Mouse (Mus musculus) lung, embryonic 16.5 days (tissue): ENCODE data around the gene AC124108.1. TPM values are rescaled to one million over a fixed set of nuclear protein-coding genes. Genes with fewer than 3 reads are reported as not detected.
"Not testable (repeated sequence)": the region's sequence is repeated elsewhere in the genome, so short reads cannot be mapped to it uniquely, and the experiment has no call there.

ENCODE experiments used
- ATAC-seq: fragments of 200-750 bp; cut with Nextera tagmentation; 2 replicates; pipeline ENCODE4 v1.8.0; 2017; ENCODE audit warnings: low read depth, mild to moderate bottlenecking, moderate library complexity
- H3K27ac ChIP-seq: fragments of 300-500 bp; sonication (generic); 2 replicates; pipeline ENCODE4 v1.5.1; 2014; ENCODE audit warnings: mild to moderate bottlenecking, control low read depth, low read length
- H3K27me3 ChIP-seq: fragments of 300-500 bp; sonication (generic); 2 replicates; pipeline ENCODE4 v1.6.1; 2014; ENCODE audit warnings: low read depth, low read length, mixed read lengths; ENCODE audit not compliant: control insufficient read depth, insufficient read depth
- H3K36me3 ChIP-seq: fragments of 300-500 bp; sonication (generic); 2 replicates; pipeline ENCODE4 v1.6.1; 2014; ENCODE audit warnings: low read length; ENCODE audit not compliant: control insufficient read depth, insufficient read depth
- H3K4me1 ChIP-seq: fragments of 300-500 bp; sonication (generic); replicated peaks from 2 replicates; pipeline ENCODE4 v1.6.1; 2014; ENCODE audit warnings: low read length, mixed read lengths; ENCODE audit not compliant: control insufficient read depth, insufficient read depth
- H3K4me2 ChIP-seq: fragments of 300-500 bp; sonication (generic); 2 replicates; pipeline ENCODE4 v1.6.1; 2014; ENCODE audit warnings: low read depth, low read length, control low read depth
- H3K4me3 ChIP-seq: fragments of 300-500 bp; sonication (generic); 2 replicates; pipeline ENCODE4 v1.5.1; 2014; ENCODE audit warnings: mild to moderate bottlenecking, low read length, control low read depth
- H3K9ac ChIP-seq: fragments of 300-500 bp; sonication (generic); 2 replicates; pipeline ENCODE4 v1.6.1; 2014; ENCODE audit warnings: low read length, control low read depth
- H3K9me3 ChIP-seq: fragments of 300-500 bp; sonication (generic); 2 replicates; pipeline ENCODE4 v1.6.1; 2016; ENCODE audit warnings: low read length; ENCODE audit not compliant: control insufficient read depth
- WGBS: fragments of 180-500 bp; shearing (Covaris S2); extraction: QIAGEN DNeasy Blood & Tissue Kit; methylation state at CpG from one replicate; pipeline ENCODE4 v1.1.7; 2014; 5-methylcytosine and 5-hydroxymethylcytosine counted together
- polyA plus RNA-seq: library from polyadenylated mRNA; unstranded; fragments of >200 nt; fragmentation: Nextera tagmentation; extraction: Ambion mirVana; gene quantifications from 2 replicates; pipeline ENCODE4 v1.2.1, GENCODE M21; 2015

AC124108.1 gene
- polyA plus RNA-seq, 1 experiment from 2014 or later = 0.63 TPM

DNA sequence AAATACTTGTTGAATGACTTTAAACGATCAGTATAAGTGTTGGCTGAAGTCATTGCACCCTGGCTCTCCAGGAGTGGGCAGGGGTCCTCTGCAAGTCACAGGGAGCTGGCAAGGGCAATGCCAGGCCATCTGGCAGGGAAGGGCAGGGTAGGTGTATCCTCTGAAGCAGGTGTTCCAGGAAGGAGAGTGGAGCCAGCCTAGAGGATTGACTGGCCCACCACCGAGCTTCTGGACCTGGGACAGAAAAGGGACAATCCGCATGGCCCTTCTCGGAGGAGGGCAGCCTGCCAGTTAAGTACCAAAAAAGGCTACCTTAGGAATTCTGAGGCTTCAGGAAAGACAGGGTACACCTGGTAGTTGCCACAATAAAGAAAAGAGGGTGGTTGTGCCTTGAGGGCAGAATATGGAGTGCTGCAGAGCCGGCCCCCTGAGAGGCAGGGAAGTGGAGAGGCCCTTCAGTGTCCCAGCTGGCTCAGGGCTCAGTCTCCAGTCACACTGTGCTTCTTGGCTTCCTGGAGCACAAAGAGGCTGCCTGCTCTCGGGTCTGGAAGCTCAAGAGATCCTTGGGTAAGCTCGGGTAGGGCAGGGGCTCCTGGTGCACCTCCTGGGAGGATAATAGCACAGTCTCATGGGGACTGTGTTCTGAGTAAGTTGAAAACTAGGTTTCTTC lies 29.9 kb upstream of the AC124108.1 start:
- 33% methylated on average over 7 of the region's 7 CpGs for WGBS

DNA sequence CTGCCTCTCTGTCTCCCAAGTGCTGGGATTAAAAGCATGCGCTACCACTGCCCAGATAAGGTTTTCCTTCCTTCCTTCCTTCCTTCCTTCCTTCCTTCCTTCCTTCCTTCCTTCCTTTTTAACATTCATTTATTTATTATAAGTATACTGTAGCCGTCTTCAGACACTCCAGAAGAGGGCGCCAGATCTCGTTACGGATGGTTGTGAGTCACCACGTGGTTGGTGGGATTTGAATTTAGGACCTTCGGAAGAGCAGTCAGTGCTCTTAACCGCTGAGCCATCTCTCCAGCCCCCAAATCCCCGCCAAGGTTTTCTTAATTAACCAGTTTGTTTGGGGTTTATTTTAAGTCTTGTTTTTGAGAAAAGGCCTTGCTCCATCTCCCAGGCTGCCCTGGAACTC lies 28.6 kb upstream of the AC124108.1 start:
- not testable (repeated sequence) for H3K9ac ChIP-seq, H3K27ac ChIP-seq, H3K36me3 ChIP-seq, ATAC-seq, H3K4me2 ChIP-seq, H3K27me3 ChIP-seq, H3K9me3 ChIP-seq, H3K4me3 ChIP-seq
- peaks cover 11% of the 10 kb centered on the region for H3K4me1 ChIP-seq
- WGBS = 57% methylated on average over 9 of the region's 9 CpGs

More for the DNA sequence above, 29.9 kb upstream of the AC124108.1 start:
- Histone ChIP-seq H3K4me2 (no peak overlapping the region), H3K9me3 (peaks cover 2% of the 10 kb centered on the region; the same call in 1 of the 2 replicates), H3K36me3 (no peaks in the 10 kb centered on the region), H3K4me1 (peaks cover 13% of the 10 kb centered on the region), H3K9ac (no peak overlapping the region), H3K27ac (peak overlapping the region; percentile 27), H3K4me3 (no peak overlapping the region), H3K27me3 (0 out of 2 replicates have a peak, but pooled peaks cover 2% of the 10 kb centered on the region)
- ATAC-seq = peak; percentile 80

DNA sequence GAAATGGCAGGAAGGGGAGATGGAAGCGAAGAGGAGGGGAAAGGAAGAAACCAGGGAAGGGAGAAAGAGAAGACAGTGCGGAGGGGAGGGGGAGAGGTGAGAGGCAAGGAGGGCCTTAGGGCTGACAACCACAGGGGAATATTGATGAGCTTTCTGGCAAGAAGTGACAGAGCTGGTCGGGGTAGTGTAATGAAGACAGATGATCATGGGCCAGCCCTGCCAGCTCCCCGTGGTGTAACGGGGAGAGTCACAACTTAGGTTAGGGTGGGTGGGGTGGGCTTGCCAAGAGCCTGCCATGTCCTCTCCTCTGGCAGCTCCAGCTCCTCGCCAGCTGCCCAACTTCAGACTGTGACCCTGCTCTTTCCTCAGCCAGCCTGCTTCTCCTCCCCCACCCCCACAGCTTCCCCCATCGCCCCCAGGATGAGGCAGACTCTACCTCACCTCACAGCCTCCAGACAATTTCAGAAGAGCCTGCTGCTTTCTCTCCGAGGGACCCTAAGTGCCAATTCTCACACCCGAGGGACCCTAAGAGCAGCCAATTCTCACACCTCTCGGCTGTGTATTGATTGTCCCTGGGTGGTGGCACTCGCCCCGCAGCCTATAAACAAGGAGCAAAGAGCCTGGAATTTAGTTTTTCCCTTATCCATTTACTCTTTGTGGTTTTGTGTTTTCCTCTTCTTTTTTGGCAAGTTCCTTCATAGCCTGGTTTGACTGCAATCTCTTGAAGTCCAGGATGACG lies 26.3 kb upstream of the AC124108.1 start:
- no peaks in the 10 kb centered on the region for H3K36me3 ChIP-seq
- H3K9ac ChIP-seq = no peak overlapping the region
- no peak for ATAC-seq
- 21% methylated on average over 13 of the region's 13 CpGs for WGBS
- peaks cover 13% of the 10 kb centered on the region for H3K4me1 ChIP-seq
- peaks cover 2% of the 10 kb centered on the region; the same call in 1 of the 2 replicates for H3K9me3 ChIP-seq
- H3K27ac ChIP-seq = no peak overlapping the region
- H3K4me3 ChIP-seq = no peak overlapping the region
- no peak overlapping the region for H3K4me2 ChIP-seq
- no peaks in the 10 kb centered on the region for H3K27me3 ChIP-seq

DNA sequence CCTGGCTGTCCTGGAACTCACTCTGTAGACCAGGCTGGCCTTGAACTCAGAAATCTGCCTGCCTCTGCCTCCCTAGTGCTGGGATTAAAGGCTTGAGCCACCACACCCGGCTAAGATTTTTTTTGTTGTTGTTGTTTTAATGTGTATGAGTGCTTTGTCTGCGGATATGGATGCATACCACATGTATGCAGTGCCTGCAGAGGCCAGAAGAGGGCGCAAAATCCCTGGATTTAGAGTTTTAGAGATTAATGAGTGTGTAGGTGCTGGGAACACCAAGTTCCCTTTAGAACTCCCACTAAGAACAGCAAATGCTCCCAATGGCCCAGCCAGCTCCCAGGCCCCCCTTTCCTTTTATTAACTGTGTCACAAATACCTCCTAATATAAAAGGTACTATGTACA lies 25.4 kb upstream of the AC124108.1 start:
- peaks cover 2% of the 10 kb centered on the region; the same call in 1 of the 2 replicates for H3K9me3 ChIP-seq
- no peak overlapping the region for H3K27ac ChIP-seq
- H3K4me3 ChIP-seq = no peak overlapping the region
- H3K4me1 ChIP-seq = peaks cover 13% of the 10 kb centered on the region; the same call in 1 of the 2 replicates
- ATAC-seq = no peak
- WGBS = 57% methylated on average over 3 of the region's 3 CpGs
- no peaks in the 10 kb centered on the region for H3K27me3 ChIP-seq
- no peaks in the 10 kb centered on the region for H3K36me3 ChIP-seq
- no peak overlapping the region for H3K9ac ChIP-seq
- H3K4me2 ChIP-seq = no peak overlapping the region

DNA sequence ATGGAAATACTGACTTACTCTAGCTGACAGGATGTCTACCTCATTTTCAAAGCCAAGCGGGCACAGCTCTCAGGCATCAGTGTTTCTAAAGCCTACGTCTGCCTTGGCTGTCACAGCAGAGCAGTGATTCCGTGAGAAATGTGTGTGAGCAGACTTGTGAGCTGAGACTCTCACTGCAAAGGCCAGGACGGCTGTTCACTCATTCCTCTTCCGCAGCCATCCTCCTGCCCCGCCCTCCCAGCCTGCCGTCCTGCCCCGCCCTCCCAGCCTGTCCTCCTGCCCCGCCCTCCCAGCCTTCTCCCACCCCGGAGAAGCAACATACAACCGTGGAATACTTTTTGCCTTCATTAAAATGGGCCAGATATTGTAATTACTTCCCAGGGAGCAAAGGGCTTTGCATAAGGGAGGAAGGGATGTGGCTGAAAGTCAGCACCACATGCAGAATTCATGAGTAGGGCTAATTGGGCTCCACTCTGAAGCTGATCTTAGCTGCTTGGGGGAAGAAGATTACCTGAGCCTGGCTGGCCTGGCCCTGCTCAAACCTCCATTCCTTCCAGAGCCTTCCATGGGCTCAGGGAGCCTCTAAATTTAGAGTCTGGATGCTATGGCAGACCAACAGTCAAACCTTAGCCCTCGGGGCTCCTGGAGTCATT lies 23.0 kb upstream of the AC124108.1 start:
- H3K27ac ChIP-seq = no peak overlapping the region
- no peaks in the 10 kb centered on the region for H3K36me3 ChIP-seq
- H3K9me3 ChIP-seq = peaks cover 2% of the 10 kb centered on the region; the same call in 1 of the 2 replicates
- peak overlapping the region; percentile 37; the same call in 1 of the 2 replicates for H3K9ac ChIP-seq
- H3K4me3 ChIP-seq = peak overlapping the region; percentile 20
- 0 out of 2 replicates have a peak, but pooled peaks cover 7% of the 10 kb centered on the region for H3K4me1 ChIP-seq
- peak overlapping the region; percentile 50 for H3K4me2 ChIP-seq
- WGBS = 6% methylated on average over 12 of the region's 12 CpGs
- H3K27me3 ChIP-seq = no peaks in the 10 kb centered on the region
- ATAC-seq = peak; percentile 71

DNA sequence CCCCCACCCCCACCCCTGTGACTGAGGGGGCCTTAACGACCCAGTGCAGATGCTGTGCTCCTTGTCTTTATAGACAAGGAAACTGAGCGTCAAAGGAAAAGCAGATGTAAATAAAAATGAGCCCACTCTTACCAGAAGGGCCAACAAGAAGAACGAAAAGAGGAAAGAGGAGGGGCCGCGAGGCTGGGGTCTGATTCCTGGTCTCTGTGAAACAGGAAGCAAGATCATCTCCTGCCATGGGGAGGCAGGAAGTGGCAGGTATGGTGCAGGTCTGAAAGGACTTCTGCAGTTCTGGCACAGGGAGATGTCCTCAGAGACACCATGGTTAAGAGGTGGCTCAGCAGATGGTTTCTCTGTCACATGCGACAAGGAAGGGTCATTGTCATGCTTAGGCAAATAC lies 20.6 kb upstream of the AC124108.1 start:
- no peak for ATAC-seq
- H3K4me1 ChIP-seq = 0 out of 2 replicates have a peak, but pooled peaks cover 7% of the 10 kb centered on the region
- 27% methylated on average over 6 of the region's 6 CpGs for WGBS
- no peak overlapping the region for H3K27ac ChIP-seq
- H3K4me2 ChIP-seq = no peak overlapping the region
- no peak overlapping the region for H3K9ac ChIP-seq
- no peaks in the 10 kb centered on the region for H3K27me3 ChIP-seq
- no peak overlapping the region for H3K4me3 ChIP-seq
- H3K36me3 ChIP-seq = no peaks in the 10 kb centered on the region
- H3K9me3 ChIP-seq = peaks cover 2% of the 10 kb centered on the region; the same call in 1 of the 2 replicates

DNA sequence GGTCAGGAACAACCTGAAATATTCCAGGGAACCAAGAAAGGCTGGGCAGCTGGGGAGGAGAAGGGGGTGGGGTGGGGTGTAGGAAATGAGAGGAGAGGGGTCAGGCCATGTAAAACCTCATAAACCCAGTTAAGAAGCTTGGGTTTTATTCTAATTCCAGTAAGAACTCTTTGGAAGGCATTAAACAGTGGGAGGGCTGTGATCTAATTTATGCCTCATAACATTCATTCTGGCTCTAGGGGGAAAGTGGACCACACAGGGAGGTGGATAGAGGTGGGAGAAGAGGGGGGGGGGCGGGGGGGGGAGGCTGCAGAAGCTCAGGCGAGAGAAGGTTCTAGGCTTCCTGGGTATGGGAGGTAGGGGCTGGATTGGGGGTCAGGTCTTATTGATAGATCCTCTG lies 19.6 kb upstream of the AC124108.1 start:
- H3K4me3 ChIP-seq = no peak overlapping the region
- no peaks in the 10 kb centered on the region for H3K27me3 ChIP-seq
- no peak overlapping the region for H3K9ac ChIP-seq
- 0 out of 2 replicates have a peak, but pooled peaks cover 7% of the 10 kb centered on the region for H3K4me1 ChIP-seq
- no peak overlapping the region for H3K4me2 ChIP-seq
- no peaks in the 10 kb centered on the region for H3K9me3 ChIP-seq
- H3K36me3 ChIP-seq = no peaks in the 10 kb centered on the region
- no peak overlapping the region for H3K27ac ChIP-seq
- ATAC-seq = no peak
- 20% methylated on average over 1 of the region's 2 CpGs for WGBS

DNA sequence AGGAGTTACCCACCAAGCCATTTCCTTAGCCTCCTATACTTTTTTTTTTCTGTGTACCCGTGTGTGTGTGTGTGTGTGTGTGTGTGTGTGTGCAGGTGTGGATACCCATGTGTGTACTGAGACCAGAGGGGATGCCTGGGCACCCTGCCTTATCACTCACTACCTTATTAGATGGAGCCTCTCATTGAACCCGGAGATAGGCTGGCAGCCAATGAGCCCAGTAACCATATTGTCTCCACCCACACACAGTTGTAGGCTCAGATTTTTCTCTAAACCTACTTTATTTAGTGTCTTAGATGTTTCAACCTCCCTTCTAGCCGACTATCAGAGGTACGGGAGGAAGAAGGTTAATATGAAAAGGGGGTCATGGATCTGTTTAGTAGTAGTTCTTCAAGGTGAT lies 5.0 kb upstream of the AC124108.1 start:
- H3K27me3 ChIP-seq = peaks cover 32% of the 10 kb centered on the region
- 80% methylated on average over 4 of the region's 4 CpGs for WGBS

More for the DNA sequence above, 5.0 kb upstream of the AC124108.1 start:
- H3K9ac ChIP-seq = no peak overlapping the region
- H3K4me1 ChIP-seq = peaks cover 10% of the 10 kb centered on the region; the same call in 1 of the 2 replicates
- H3K36me3 ChIP-seq = no peaks in the 10 kb centered on the region
- H3K9me3 ChIP-seq = no peaks in the 10 kb centered on the region
- H3K4me2 ChIP-seq = no peak overlapping the region
- no peak overlapping the region for H3K27ac ChIP-seq
- no peak for ATAC-seq
- no peak overlapping the region for H3K4me3 ChIP-seq
